In genomic region chr2:135873146-135873545, GRCm38 (mm10) we compare ENCODE assay signal across 16 mouse cellular contexts.
DNase-seq lines count a peak whose midpoint lies in the region.
"Had no signal": no experiment of that assay in that cellular context is flagged by ENCODE, and none has a peak within 500 bp of the region (broad histone marks: within the 10 kb centered on the region; RNA-seq: fewer than 3 reads in every experiment).

No protein-coding gene starts in this region.

- intact Hi-C loops in heart, postnatal 25 days (cut with DNase I), result no loop called here

- peak; percentile 66 for DNase-seq in heart, adult 11 months
- DNase-seq in heart, postnatal 25 days (ENCODE audit: low spot score), result no peak
- peak; percentile 26 for DNase-seq in retina, postnatal 1 day
- no peak for DNase-seq in retina, embryonic 14.5 days (ENCODE audit: low spot score)
- peak; percentile 54 for DNase-seq in Muller cell, postnatal 12 days (ENCODE audit: inconsistent ontology term)
- peak; percentile 41 for DNase-seq in adipocyte (ENCODE audit: low spot score)
- DNase-seq in adrenal gland, postnatal 4 days (ENCODE audit: low spot score in 2 of 2), result no peak
- DNase-seq: adrenal gland, adult 2 months; adrenal gland, postnatal 10 days; adrenal gland, postnatal 25 days; B cell, adult 2 months; cerebellum, adult 11-12 months; cerebellum, adult 9-10 months; cerebellum, postnatal 10 days; cerebellum, postnatal 25 days; forebrain, postnatal 0 days had no signal

Comparison
In these comparisons a context has a peak if more than half of its experiments do, and no peak if none do; other contexts are left out.
1. DNase-seq: peak in heart, adult 11 months (single experiment), retina, postnatal 1 day (single experiment), Muller cell, postnatal 12 days (single experiment) and adipocyte (single experiment); none in heart, postnatal 25 days (single experiment), retina, embryonic 14.5 days (single experiment) and adrenal gland, postnatal 4 days (0 of 2).